Mouse (Mus musculus): ENCODE results near the gene Sult3a1.
"Not testable (repeated sequence)": the region's sequence is repeated elsewhere in the genome, so short reads cannot be mapped to it uniquely, and the experiment has no call there.

The Sult3a1 gene

DNA sequence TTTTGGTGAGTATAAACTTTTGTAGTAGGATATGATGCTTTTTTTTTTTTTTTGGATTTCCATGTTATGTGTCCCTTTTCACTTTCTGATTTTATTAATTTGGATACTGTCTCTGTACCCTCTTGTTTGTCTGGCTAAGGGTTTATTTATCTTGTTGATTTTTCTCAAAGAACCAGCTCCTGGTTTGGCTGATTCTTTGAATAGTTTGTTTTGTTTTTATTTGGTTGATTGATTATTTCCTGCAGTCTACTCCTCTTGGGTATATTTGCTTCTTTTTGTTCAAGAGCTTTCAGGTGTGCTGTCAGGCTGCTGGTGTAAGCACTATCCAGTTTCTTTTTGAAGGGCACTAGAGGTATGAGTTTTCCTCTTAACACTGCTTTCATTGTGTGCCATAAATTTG, at the start of gene Sult3a1:
Gene Sult3a1, plus strand, starts transcription at position 301 of the 400 bp plus-strand sequence.
- DNase-seq (ENCODE audit: low spot score in 2 of 2) = no peak

DNA sequence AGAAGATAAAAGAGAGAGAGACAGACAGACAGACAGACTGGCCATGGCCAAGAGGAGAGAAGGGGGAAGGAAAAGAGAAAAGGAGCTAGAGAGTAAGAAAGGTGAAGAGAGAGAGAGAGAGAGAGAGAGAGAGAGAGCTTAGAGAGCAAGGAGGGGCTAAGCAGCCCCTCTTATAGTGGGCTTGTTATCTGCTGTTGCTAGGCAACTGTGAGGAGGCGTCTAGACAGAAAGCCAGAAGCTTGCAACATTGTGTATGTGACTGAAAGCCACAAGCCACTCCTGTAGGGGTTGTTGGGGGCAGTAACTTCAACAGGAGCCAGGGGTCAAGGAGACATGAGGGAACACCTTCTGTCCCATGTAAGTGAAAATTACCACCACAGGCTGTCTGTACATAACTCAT, 45.7 kb upstream of the Sult3a1 start:
- DNase-seq (ENCODE audit: low spot score in 2 of 2) = no peak

DNA sequence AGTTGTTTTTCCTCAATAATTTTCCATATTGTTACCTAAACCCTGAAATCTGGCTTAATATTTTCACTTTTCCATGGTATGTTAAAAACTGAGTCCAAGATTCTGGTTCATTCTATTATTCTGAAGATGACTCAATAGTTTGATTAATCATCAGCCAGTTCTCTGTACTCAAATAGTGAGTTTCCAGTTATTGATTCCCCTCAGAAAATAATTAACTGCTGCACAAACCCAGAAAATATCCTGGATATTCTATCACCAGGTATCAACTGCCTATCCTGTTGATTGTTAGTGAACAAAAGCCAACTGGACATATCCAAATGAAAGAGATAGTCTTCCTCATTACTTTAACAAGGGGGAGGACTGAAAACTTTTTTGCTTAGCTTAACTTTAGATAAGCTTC, 43.3 kb upstream of the Sult3a1 start:
- no peak for DNase-seq (ENCODE audit: low spot score in 2 of 2)

DNA sequence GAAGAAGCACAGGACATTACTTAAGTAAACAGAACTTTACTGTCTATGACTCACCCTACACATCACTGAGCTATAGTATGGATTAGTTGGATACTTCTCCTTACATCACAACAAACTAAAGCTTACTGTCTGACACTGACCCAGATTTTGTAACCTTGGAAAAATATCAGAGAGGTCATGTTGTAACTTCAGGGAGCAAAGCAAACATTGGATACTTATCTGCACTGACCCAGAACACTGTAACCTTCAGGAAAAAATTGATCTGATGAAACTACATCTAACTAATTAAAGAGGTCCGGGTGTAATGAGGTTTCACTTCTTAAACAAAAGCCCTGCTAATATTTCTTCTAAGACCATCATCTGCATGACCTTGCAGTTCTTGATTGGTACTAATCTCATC, 40.6 kb upstream of the Sult3a1 start:
- DNase-seq (ENCODE audit: low spot score in 2 of 2) = no peak

DNA sequence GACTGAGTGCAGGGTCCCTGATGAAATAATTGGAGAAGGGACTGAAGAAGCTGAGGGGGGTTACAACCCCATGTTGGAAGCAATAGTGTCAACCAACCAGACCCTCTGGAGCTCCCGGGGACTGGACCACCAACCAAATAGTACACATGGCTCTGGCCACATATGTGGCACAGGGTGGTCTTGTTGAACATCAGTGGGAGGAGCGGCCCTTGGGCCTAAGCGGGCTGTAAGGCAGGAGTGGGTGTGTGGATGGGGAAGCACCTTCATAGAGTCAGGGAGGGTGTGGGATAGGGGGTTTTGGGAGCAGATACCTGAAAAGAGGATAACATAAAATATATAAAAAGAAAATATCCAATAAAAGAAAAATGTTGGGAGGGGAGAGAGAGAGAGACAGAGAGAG, 36.6 kb upstream of the Sult3a1 start:
- DNase-seq (ENCODE audit: low spot score in 2 of 2) = no peak

DNA sequence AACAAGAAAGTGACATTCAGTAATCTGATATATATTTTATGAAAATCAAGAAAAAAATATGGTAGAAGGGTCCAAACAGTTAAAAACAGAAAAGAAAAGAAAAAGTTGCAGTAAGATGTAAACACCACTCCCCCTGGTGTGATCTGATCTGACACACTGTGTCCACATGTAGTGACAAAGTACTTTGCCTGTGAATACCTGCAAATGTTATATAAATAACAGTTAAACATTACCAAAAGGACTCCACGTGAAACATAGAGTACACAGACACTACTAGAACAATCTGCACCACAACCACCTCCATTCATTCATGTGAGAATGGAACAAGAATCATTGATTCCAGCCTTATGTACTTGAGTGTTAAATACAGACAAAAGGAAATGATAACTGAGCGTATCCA, 8.5 kb downstream of the Sult3a1 start:
- no peak for DNase-seq (ENCODE audit: low spot score in 2 of 2)

DNA sequence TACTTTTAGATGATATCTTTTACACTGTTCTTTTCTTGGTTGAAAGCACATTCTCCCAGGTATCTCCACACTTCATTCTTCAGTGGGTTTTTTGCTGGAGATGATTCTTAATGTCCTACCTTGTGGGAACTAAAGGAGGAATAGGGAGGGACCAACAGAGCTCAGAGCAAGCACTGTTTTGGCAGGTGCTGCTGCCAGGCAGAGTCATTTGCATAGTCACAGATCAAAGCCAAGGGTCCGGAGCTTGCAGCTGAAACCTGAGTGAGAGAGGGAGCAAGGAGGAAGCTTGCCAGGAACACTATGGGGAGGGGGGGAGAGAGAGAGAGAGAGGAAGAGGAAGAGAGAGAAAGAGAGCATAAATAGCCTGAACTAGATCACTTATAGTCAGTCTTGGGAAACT, 12.9 kb downstream of the Sult3a1 start:
- DNase-seq (ENCODE audit: low spot score in 2 of 2) = no peak

DNA sequence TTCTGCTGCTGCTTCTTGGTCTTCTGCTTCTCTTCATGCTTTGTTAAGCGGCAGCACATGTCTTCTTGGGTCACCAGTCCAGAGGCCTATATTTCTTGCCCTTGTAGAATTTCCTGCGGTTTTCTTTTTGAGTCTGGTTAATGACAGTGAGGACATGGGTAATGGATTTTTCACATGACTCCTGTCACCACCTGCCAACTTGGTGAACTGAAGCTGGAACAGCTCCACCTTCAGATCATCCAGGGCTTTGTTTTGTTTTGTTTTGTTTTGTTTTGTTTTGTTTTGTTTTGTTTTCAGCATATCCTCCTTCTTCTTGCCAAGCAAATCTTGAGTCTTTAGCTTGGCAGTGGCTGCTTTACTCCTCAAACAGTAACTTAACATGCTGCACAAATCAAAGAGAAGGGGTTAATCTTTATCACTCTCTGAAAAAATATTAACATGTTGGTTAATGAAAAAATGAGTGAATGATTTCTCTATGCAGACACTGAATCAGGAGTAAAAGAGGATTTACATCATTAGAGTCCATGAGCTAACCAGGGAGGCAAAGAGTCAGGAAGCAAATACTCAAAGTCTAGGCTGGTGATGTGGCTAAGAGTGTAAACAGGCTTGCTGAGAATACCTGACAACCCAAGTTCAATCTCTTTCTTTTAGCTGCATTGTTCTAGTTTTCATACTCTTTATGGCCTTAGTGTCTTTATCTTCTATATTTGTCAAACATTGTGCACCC, 15.3 kb downstream of the Sult3a1 start:
- DNase-seq (ENCODE audit: low spot score in 2 of 2) = no peak

DNA sequence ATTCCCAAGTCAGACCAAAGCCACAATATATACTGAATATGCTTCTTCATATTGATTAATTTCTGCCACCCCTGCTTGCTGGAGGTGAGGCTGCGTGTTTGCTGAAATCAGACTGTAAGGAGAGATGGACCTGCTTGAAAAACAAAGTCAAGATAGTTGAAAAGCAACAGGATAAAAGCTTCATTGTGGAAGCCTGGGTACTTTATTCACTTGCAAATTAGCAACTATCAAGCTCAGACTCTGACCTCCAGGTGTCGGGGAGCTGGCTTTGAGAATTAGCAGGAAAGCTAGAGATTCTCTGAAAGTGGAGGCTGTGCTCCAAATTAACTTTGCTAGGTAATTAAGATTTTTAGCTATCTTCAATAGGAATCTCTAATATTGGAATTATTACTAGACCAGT, 24.9 kb downstream of the Sult3a1 start:
- DNase-seq (ENCODE audit: low spot score in 2 of 2) = not testable (repeated sequence)

DNA sequence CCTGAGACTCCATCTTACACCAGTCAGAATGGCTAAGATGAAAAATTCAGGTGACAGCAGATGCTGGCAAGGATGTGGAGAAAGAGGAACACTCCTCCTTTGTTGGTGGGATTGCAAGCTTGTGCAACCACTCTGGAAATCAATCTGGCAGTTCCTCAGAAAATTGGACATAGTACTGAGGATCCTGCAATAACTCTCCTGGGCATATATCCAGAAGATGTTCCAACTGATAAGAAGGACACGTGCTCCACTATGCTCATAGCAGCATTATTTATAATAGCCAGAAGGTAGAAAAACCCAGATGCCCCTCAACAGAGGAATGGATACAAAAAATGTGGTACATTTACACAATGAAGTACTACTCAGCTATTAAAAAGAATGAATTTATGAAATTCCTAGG, 44.0 kb downstream of the Sult3a1 start:
- DNase-seq (ENCODE audit: low spot score in 2 of 2) = not testable (repeated sequence)

DNA sequence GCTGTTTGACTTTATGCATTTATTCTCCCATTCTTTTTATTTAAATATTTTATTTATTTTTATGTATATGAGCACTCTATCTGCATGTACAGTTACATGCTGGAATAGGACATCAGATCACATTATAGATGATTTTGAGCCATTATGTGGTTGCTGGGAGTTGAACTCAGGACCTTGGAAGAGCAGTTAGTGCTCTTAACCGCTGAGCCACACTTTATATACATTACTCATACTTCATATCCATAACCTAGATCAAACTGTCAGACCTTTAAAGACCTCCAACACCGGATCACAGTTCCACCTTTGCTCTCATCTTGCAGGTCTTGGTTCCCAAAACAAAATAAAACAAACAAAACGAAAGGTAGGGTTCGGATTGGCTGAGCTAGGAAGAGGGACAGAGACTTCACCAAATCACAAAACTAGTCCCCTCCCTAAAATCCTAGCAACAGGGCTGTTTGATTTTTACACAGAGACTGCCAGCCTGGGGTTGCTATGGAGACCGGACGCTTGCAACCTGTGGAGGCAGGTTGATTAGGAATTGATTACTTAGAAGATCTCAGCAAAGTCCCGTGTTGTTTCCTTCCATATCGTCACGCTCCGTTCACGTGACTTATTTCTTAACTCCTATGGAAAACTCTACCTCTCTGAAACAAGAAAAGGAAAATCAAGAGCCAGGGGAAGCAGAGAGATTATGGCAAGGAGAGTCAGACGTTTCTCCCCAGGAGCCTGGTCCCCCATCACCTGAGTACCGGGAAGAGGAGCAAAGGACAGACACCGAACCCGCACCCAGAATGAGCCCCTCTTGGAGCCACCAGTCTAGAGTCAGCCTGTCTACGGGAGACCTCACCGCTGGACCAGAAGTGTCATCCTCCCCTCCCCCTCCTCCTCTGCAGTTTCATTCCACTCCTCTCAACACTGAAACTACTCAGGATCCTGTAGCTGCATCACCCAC, 47.3 kb downstream of the Sult3a1 start, which contains the start of gene Rsph4a:
Gene Rsph4a, plus strand, starts transcription at position 582 of the 952 bp plus-strand sequence.
- peak; percentile 87 to 90 for DNase-seq (ENCODE audit: low spot score in 2 of 2)

DNA sequence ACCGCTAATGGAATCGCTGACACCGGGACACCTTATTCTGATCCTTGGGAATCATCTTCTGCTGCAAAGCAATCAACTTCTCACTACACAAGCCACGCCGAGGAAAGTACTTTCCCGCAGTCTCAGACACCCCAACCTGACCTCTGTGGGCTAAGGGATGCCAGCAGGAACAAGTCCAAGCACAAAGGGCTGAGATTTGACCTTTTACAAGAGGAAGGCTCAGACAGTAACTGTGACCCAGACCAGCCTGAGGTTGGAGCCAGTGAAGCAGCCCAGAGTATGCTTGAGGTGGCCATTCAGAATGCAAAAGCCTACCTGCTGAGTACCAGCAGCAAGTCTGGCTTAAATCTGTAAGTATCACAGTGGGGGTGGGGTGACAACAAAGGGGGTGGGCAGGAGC, 48.0 kb downstream of the Sult3a1 start:
- DNase-seq (ENCODE audit: low spot score in 2 of 2) = no peak
